Mouse (Mus musculus): Measurements from ENCODE around the gene Evi2b. TPM values are rescaled to one million over a fixed set of nuclear protein-coding genes. Genes with fewer than 3 reads are reported as not detected.

The Evi2b gene
- polyA plus RNA-seq, 1 experiment from 2014 or later: 1.2 TPM

DNA sequence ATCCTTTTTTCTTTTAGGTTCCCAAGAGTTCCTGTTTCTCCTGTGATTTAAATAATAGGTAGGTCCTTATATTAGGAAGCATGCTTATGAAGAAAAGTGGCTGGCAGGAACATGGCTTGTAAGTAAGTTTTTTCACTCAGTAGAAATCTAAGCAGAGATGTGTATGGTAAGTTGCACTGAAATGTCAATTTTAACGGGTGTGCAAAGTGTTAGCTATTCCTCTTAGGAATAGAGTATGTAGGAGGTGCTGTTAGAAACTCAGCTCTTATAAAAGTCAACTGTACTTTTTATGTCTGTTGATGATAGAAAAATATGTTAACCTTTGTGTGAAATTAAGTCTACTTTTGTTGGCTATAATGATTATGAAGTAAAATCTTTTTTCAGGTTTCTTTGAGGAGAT lies 55.5 kb downstream of the Evi2b start:
- Histone ChIP-seq H3K9me3 (replicated peaks) (no peaks in the 10 kb centered on the region), H3K4me2 (no peak overlapping the region), H3K4me3 (replicated peaks) (no peak overlapping the region), H3K4me1 (no peaks in the 10 kb centered on the region), H3K27me3 (no peaks in the 10 kb centered on the region), H3K27ac (no peak overlapping the region), H3K9ac (no peak overlapping the region), H3K36me3 (peaks cover 60% of the 10 kb centered on the region)
- no peak for ATAC-seq (replicated peaks; ENCODE audit: low FRiP score)
- 72% methylated on average over 1 of the region's 1 CpGs for WGBS

Other genes with a start within 250 kb of the Evi2b start
- gene Gm9964, start 226.9 kb downstream of the Evi2b start, polyA plus RNA-seq (2015; fragmentation: Nextera tagmentation; extraction: Ambion mirVana): not detected in 2 replicates
- 8.9 and 9.0 TPM in 2 replicates for gene Nf1, start 184.1 kb downstream of the Evi2b start, polyA plus RNA-seq (2015; fragmentation: Nextera tagmentation; extraction: Ambion mirVana)
- gene Omg, start 19.7 kb downstream of the Evi2b start, polyA plus RNA-seq (2015; fragmentation: Nextera tagmentation; extraction: Ambion mirVana): 0.35 and 0.42 TPM in 2 replicates
- 0.73 and 0.78 TPM in 2 replicates for gene Evi2, start 6.8 kb upstream of the Evi2b start, polyA plus RNA-seq (2015; fragmentation: Nextera tagmentation; extraction: Ambion mirVana)
- 3.1 TPM in 2 replicates for gene Evi2a, start 6.8 kb upstream of the Evi2b start, polyA plus RNA-seq (2015; fragmentation: Nextera tagmentation; extraction: Ambion mirVana)
- gene Rab11fip4, start 67.5 kb upstream of the Evi2b start, polyA plus RNA-seq (2015; fragmentation: Nextera tagmentation; extraction: Ambion mirVana): 9.6 and 9.7 TPM in 2 replicates

Measured in kidney, embryonic 15.5 days (tissue).